Mouse (Mus musculus): Measurements from ENCODE around the gene Mier2. TPM values are rescaled to one million over a fixed set of nuclear protein-coding genes. Genes with fewer than 3 reads are reported as not detected.

The Mier2 gene
- total RNA-seq, 2 experiments from 2014 or later, result 15.8 to 18.9 TPM

GRCm38 (mm10) chr10:79585136-79585535 lies 30.1 kb upstream of the Mier2 start:
- Histone ChIP-seq H3K27ac (no peak overlapping the region), H3K4me3 (no peak overlapping the region)
- TF ChIP-seq CTCF (IDR thresholded peaks at IDR 0.05), result no peak
- intact Hi-C loops (cut with DNase I), result no loop called here
- no peak for DNase-seq

DNA sequence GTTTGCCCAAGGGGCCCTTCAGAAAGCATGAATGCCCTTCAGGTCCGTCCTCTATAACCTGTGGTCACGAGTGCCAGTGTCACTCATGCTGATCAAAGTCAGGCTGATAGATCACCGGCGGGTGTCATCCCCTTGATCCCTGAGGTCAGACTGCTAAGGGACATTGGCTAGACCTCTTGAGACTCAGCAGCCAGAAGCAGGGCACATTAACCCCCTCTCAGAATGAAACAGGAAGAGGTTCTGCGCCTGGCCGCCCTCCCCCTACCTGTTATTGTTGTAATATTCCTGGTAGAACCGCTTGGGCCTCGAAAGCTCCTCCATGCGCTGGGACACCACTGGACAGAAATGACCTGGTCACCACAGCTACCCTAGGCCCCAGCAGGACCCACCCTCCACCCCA lies 29.4 kb upstream of the Mier2 start:
- Histone ChIP-seq H3K4me3 (no peak overlapping the region), H3K27ac (no peak overlapping the region)
- no peak for DNase-seq
- TF ChIP-seq CTCF (IDR thresholded peaks at IDR 0.05), result no peak
- intact Hi-C loops (cut with DNase I), result no loop called here

- Histone ChIP-seq H3K4me3 (no peak overlapping the region), H3K27ac (no peak overlapping the region)
- TF ChIP-seq CTCF (IDR thresholded peaks at IDR 0.05), result no peak
- intact Hi-C loops (cut with DNase I), result no loop called here
- DNase-seq, result no peak
These were observed 29.0 kb upstream of the Mier2 start for GRCm38 (mm10) chr10:79584021-79584420.

DNA sequence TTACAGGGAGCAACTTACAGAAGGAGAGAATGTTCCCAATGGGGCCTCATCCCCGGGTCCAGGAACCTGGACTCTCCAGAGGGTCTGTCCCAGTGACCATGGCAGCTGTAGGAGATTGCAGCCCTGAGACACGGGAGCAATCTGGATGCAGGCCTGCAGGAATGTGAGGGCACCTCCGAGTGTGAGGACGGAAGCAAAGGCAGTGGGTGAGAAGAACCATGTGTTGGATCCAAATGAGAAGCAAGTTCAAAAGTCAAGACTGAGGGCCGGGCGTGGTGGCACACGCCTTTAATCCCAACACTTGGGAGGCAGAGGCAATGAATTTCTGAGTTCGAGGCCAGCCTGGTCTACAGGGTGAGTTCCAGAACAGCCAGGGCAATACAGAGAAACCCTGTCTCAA lies 26.5 kb upstream of the Mier2 start:
- intact Hi-C loops (cut with DNase I), result no loop called here
- no peak for TF ChIP-seq CTCF (IDR thresholded peaks at IDR 0.05)
- Histone ChIP-seq H3K4me3 (no peak overlapping the region), H3K27ac (no peak overlapping the region)
- DNase-seq, result no peak

- intact Hi-C loops (cut with DNase I), result no loop called here
- TF ChIP-seq CTCF (IDR thresholded peaks at IDR 0.05), result peak; percentile 58
- Histone ChIP-seq H3K27ac (no peak overlapping the region), H3K4me3 (no peak overlapping the region)
- peak; percentile 43 for DNase-seq
These were observed 25.8 kb upstream of the Mier2 start for GRCm38 (mm10) chr10:79580811-79581210.

- no peak for DNase-seq
- H3K4me3 ChIP-seq, result no peak overlapping the region
- intact Hi-C loops (cut with DNase I), result no loop called here
- no peak overlapping the region for H3K27ac ChIP-seq
- no peak for TF ChIP-seq CTCF (IDR thresholded peaks at IDR 0.05)
These were observed 25.4 kb upstream of the Mier2 start for GRCm38 (mm10) chr10:79580356-79580755.

DNA sequence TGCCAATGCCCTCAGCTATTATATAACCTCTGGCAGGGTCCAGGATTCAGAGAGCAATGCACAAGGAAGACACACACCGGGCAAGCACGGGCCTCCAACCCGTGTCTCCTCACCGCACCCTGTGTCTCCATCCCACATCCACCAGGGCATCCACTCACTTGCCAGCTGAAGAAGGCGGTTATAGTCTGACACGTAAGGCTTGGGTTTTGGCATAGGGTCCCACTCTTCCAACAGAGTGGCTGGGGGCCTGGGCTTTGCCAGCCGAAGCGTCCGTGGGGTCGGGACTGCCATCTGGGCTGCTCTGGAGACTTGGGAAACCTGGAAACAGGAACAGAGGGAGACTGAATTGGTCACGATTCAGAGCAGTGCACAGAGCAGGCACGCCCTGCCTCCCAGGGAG lies 24.8 kb upstream of the Mier2 start:
- H3K4me3 ChIP-seq, result no peak overlapping the region
- TF ChIP-seq CTCF (IDR thresholded peaks at IDR 0.05), result no peak
- DNase-seq, result no peak
- intact Hi-C loops (cut with DNase I), result no loop called here
- no peak overlapping the region for H3K27ac ChIP-seq

DNA sequence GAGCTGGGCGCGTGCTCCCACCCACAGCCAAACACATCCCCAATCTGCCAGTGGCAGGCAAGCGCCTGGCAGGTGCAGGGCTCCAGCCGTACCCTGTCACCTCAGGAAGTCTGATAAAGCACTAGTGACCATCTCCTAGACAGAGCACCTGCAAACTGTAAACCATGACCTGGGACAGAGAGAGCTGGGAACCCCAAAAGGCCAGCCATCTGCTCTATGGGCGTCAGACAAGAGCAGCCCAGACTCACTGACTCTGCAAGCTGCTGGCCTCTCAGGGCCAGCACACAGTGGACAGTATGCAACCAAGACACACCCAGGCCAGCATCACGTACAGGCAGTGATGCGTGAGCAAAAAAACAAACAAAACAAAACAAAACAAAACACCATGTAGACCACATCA lies 23.9 kb upstream of the Mier2 start:
- no peak overlapping the region for H3K4me3 ChIP-seq
- intact Hi-C loops (cut with DNase I), result no loop called here
- no peak overlapping the region for H3K27ac ChIP-seq
- no peak for TF ChIP-seq CTCF (IDR thresholded peaks at IDR 0.05)
- no peak for DNase-seq

- no peak for DNase-seq
- Histone ChIP-seq H3K4me3 (no peak overlapping the region), H3K27ac (no peak overlapping the region)
- intact Hi-C loops (cut with DNase I), result no loop called here
- TF ChIP-seq CTCF (IDR thresholded peaks at IDR 0.05), result no peak
These were observed 23.3 kb upstream of the Mier2 start for GRCm38 (mm10) chr10:79578276-79578675.

- no peak for DNase-seq
- TF ChIP-seq CTCF (IDR thresholded peaks at IDR 0.05), result no peak
- intact Hi-C loops (cut with DNase I), result no loop called here
- H3K27ac ChIP-seq, result no peak overlapping the region
- no peak overlapping the region for H3K4me3 ChIP-seq
These were observed 22.4 kb upstream of the Mier2 start for GRCm38 (mm10) chr10:79577376-79577775.

- DNase-seq, result no peak
- no peak for TF ChIP-seq CTCF (IDR thresholded peaks at IDR 0.05)
- Histone ChIP-seq H3K4me3 (no peak overlapping the region), H3K27ac (no peak overlapping the region)
- intact Hi-C loops (cut with DNase I), result no loop called here
These were observed 20.8 kb upstream of the Mier2 start for GRCm38 (mm10) chr10:79575754-79576153.

DNA sequence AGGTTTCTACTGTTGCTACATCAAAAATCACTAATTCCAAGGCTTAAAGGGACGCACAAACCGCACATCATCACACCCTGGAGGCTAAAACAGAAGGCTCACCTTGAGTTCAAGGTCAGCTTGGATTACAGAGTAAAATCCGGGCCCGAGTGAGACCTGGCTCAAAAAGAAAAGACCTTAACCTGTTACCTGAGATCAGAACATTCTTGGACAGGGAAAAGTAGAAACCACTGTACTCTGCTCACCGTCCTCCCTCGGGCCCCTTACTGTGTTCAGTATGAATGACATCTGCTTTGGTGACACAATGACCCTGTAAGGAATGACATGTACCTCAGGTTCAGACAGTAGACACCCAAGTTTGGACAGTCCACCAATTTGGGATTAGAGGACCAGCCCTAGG lies 19.8 kb upstream of the Mier2 start:
- no peak for DNase-seq
- no peak for TF ChIP-seq CTCF (IDR thresholded peaks at IDR 0.05)

GRCm38 (mm10) chr10:79574350-79574749 lies 19.4 kb upstream of the Mier2 start:
- Histone ChIP-seq H3K27ac (no peak overlapping the region), H3K4me3 (no peak overlapping the region)
- DNase-seq, result no peak
- intact Hi-C loops (cut with DNase I), result no loop called here
- no peak for TF ChIP-seq CTCF (IDR thresholded peaks at IDR 0.05)

More for the DNA sequence above, 19.8 kb upstream of the Mier2 start:
- Histone ChIP-seq H3K4me3 (no peak overlapping the region), H3K27ac (no peak overlapping the region)
- intact Hi-C loops (cut with DNase I), result no loop called here

GRCm38 (mm10) chr10:79573611-79574010 lies 18.6 kb upstream of the Mier2 start:
- Histone ChIP-seq H3K27ac (no peak overlapping the region), H3K4me3 (no peak overlapping the region)
- intact Hi-C loops (cut with DNase I), result no loop called here
- DNase-seq, result no peak
- TF ChIP-seq CTCF (IDR thresholded peaks at IDR 0.05), result no peak

DNA sequence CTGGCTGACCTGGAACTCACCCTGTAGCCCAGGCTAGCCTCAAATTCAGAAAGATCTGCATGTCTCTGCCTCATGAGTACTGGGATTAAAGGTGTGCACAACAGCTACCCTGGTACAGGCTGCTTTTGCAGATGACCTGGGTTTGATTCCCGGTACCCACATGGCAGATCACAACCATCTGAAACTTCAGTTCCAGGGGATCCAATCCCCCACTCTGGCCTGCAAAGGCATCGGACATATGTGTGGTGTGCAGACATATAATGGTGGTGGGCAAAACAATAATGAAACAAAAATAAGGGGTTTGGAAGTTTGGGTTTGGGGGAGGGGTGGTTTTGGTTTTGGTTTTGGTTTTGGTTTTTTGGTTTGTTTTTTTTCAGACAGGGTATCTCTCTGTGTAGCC lies 16.3 kb upstream of the Mier2 start:
- Histone ChIP-seq H3K4me3 (no peak overlapping the region), H3K27ac (no peak overlapping the region)
- DNase-seq, result no peak
- intact Hi-C loops (cut with DNase I), result no loop called here
- TF ChIP-seq CTCF (IDR thresholded peaks at IDR 0.05), result no peak
